Mouse (Mus musculus): ENCODE measurements at regions not wholly inside any gene's neighbourhood (a gene's known extent, or its start where the extent isn't known, plus 50 kb on each side); places are given as distances from the start of the nearest gene placed in this dataset.

DNA sequence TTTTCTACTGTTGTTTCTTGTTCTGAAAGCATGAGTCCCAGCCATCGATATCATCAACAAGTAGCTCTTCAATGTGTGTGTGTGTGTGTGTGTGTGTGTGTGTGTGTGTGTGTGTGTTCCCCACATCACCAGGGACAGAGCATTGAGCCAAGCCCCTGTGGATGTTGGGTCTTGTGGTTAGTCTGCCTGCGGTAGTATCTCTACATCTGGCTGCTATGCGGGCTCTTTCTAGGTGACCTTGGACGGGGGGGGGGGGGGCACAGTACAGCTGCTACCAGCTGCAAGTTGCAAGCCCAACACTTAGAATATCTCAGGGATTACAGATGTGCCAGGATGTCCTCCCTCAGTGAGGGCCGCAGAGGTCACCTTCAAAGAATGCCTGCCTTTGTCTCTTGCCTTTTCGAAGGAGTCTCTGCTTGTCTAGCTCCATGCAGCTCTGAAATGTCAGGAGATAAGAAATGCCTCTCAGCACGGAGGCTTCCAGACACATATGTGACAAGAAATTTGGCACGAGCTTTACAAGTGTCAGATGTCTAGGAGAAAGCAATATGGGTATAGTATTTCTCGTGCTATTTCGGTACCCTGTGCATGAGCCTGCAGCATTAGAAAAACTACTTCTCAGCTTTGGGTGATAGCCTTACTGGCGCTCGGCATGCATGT, 75.6 kb upstream of the Pgrmc2 start:
- no peak for TF ChIP-seq CTCF (IDR thresholded peaks at IDR 0.05)
- TF ChIP-seq POLR2A (IDR thresholded peaks at IDR 0.05; ENCODE audit: insufficient read depth, low read depth, low read length), result no peak
- TF ChIP-seq EP300 (IDR thresholded peaks at IDR 0.05; ENCODE audit: insufficient read depth, low read depth, low read length), result no peak

Data from heart, adult 2 months (tissue).